Mouse (Mus musculus) C2C12 (cell line): ENCODE measurements around the gene Dnajc19. TPM values are rescaled to one million over a fixed set of nuclear protein-coding genes. Genes with fewer than 3 reads are reported as not detected.
A peak's percentile ranks its signal among the peaks of the same experiment; 100 is the strongest.

Experiments
- H3K27me3 ChIP-seq: one replicate; pipeline ENCODE4 v1.6.1; 2011; ENCODE audit not compliant: control insufficient read depth, insufficient read depth, insufficient read length
- H3K36me3 ChIP-seq: one replicate; pipeline ENCODE4 v1.6.1; 2011; ENCODE audit not compliant: control insufficient read depth, insufficient read depth
- H3K4me3 ChIP-seq: one replicate; pipeline ENCODE4 v1.5.1; 2011; ENCODE audit warnings: mild to moderate bottlenecking, control low read depth; ENCODE audit not compliant: poor library complexity, insufficient read depth, severe bottlenecking
- H3K79me2 ChIP-seq: one replicate; pipeline ENCODE4 v1.6.1; 2011; ENCODE audit not compliant: control insufficient read depth, insufficient read depth
- H3K79me3 ChIP-seq: one replicate; pipeline ENCODE4 v1.6.1; 2011; ENCODE audit warnings: low read depth, control low read depth
- H3ac ChIP-seq: one replicate; pipeline ENCODE3; 2011; ENCODE audit warnings: low read depth; ENCODE audit not compliant: control insufficient read depth, insufficient read length
- CEBPB ChIP-seq: IDR thresholded peaks from one replicate; pipeline ENCODE4 v1.6.1; 2011; ENCODE audit warnings: low read depth, mild to moderate bottlenecking, control low read depth, moderate library complexity
- CTCF ChIP-seq: IDR thresholded peaks from one replicate; pipeline ENCODE4 v1.5.1; 2011; ENCODE audit not compliant: control insufficient read depth, insufficient read depth, insufficient read length
- FOSL1 ChIP-seq: IDR thresholded peaks from one replicate; pipeline ENCODE4 v1.8.0; 2011; ENCODE audit warnings: mild to moderate bottlenecking, low read length; ENCODE audit not compliant: poor library complexity, insufficient read depth, severe bottlenecking
- MAX ChIP-seq: IDR thresholded peaks from one replicate; pipeline ENCODE4 v1.6.1; 2011; ENCODE audit warnings: mild to moderate bottlenecking, control low read depth
- MYOD1 ChIP-seq: IDR thresholded peaks from one replicate; pipeline ENCODE4 v1.6.1; 2011; ENCODE audit warnings: low read depth; ENCODE audit not compliant: control insufficient read depth, insufficient read length
- MYOG ChIP-seq: IDR thresholded peaks from one replicate; pipeline ENCODE4 v1.6.1; 2011; ENCODE audit not compliant: control insufficient read depth, insufficient read length; ENCODE audit errors: extremely low read depth
- USF1 ChIP-seq: IDR thresholded peaks from one replicate; pipeline ENCODE4 v1.6.1; 2011; ENCODE audit warnings: low read depth, mild to moderate bottlenecking, control low read depth, moderate library complexity
- polyA plus RNA-seq: library from polyadenylated mRNA; unstranded; fragments of >200 nt; fragmentation: generic; extraction: Trizol; gene quantifications from one replicate; pipeline ENCODE4 v1.2.1, GENCODE M21; 2012; ENCODE audit warnings: missing spikeins

The Dnajc19 gene
- polyA plus RNA-seq, 1 experiment: 76.1 TPM

- peaks cover 64% of the 10 kb centered on the region for H3K79me2 ChIP-seq
- no peak overlapping the region for H3ac ChIP-seq
- H3K36me3 ChIP-seq: peaks cover 17% of the 10 kb centered on the region
- no peaks in the 10 kb centered on the region for H3K27me3 ChIP-seq
- TF ChIP-seq MYOD1: no peak
- no peak for TF ChIP-seq USF1
- TF ChIP-seq CTCF: no peak
- no peak for TF ChIP-seq MAX
- no peak for TF ChIP-seq CEBPB
- TF ChIP-seq FOSL1: no peak
- TF ChIP-seq MYOG: no peak
- H3K4me3 ChIP-seq: peak overlapping the region; percentile 72
- peaks cover 58% of the 10 kb centered on the region for H3K79me3 ChIP-seq
Measured at GRCm38 (mm10) chr3:34021259-34021828, 59.8 kb downstream of the Dnajc19 start.

- H3K36me3 ChIP-seq: peaks cover 17% of the 10 kb centered on the region
- peaks cover 52% of the 10 kb centered on the region for H3K79me3 ChIP-seq
- peaks cover 57% of the 10 kb centered on the region for H3K79me2 ChIP-seq
- H3K4me3 ChIP-seq: peak overlapping the region; percentile 72
- H3K27me3 ChIP-seq: no peaks in the 10 kb centered on the region
- H3ac ChIP-seq: peak overlapping the region; percentile 94
- TF ChIP-seq MAX: no peak
- TF ChIP-seq CEBPB: no peak
- no peak for TF ChIP-seq MYOG
- TF ChIP-seq MYOD1: peak; percentile 48
- no peak for TF ChIP-seq USF1
- TF ChIP-seq FOSL1: no peak
Measured at GRCm38 (mm10) chr3:34020382-34021258, 60.5 kb downstream of the Dnajc19 start.

- Histone ChIP-seq H3K4me3 (peak within 1 kb of the TSS; percentile 72), H3K36me3 (peaks cover 17% of the 10 kb centered on the region), H3K79me3 (peaks cover 43% of the 10 kb centered on the region), H3ac (peak within 1 kb of the TSS; percentile 94), H3K79me2 (peaks cover 49% of the 10 kb centered on the region), H3K27me3 (no peaks in the 10 kb centered on the region)
- peak; percentile 61 for TF ChIP-seq MAX
- TF ChIP-seq CTCF: no peak
Measured at GRCm38 (mm10) chr3:34019540-34020381, 61.4 kb downstream of the Dnajc19 start, which contains the start of gene Fxr1. Fxr1 (plus strand) TSS chr3:34019943.

- H3ac ChIP-seq: no peak overlapping the region
- no peaks in the 10 kb centered on the region for H3K79me3 ChIP-seq
- H3K79me2 ChIP-seq: no peaks in the 10 kb centered on the region
- TF ChIP-seq USF1: no peak
- no peak for TF ChIP-seq MYOG
- H3K4me3 ChIP-seq: no peak overlapping the region
- H3K27me3 ChIP-seq: peaks cover 3% of the 10 kb centered on the region
- no peaks in the 10 kb centered on the region for H3K36me3 ChIP-seq
Measured at GRCm38 (mm10) chr3:34008191-34008590, 72.9 kb downstream of the Dnajc19 start.

GRCm38 (mm10) chr3:34007611-34008010 is 73.5 kb downstream of the Dnajc19 start:
- H3K79me3 ChIP-seq: no peaks in the 10 kb centered on the region
- no peaks in the 10 kb centered on the region for H3K36me3 ChIP-seq
- peaks cover 5% of the 10 kb centered on the region for H3K27me3 ChIP-seq
- H3K79me2 ChIP-seq: no peaks in the 10 kb centered on the region
- TF ChIP-seq FOSL1 (no peak), MYOG (no peak)
- H3ac ChIP-seq: no peak overlapping the region
- H3K4me3 ChIP-seq: no peak overlapping the region

GRCm38 (mm10) chr3:34006824-34007223 is 74.3 kb downstream of the Dnajc19 start:
- Histone ChIP-seq H3K79me3 (no peaks in the 10 kb centered on the region), H3K36me3 (no peaks in the 10 kb centered on the region), H3K4me3 (no peak overlapping the region), H3K79me2 (no peaks in the 10 kb centered on the region), H3K27me3 (peaks cover 5% of the 10 kb centered on the region), H3ac (no peak overlapping the region)
- TF ChIP-seq MYOG: no peak
- no peak for TF ChIP-seq MYOD1
- no peak for TF ChIP-seq MAX
- no peak for TF ChIP-seq FOSL1
- no peak for TF ChIP-seq CEBPB
- no peak for TF ChIP-seq USF1
- TF ChIP-seq CTCF: no peak
